In genomic region chr9:71813565-71813964, GRCm38 (mm10) we compare ENCODE assay signal across 27 mouse cellular contexts. TPM values are rescaled to one million over a fixed set of nuclear protein-coding genes. Genes with fewer than 3 reads are reported as not detected.
"Had no signal": no experiment of that assay in that cellular context is flagged by ENCODE, and none has a peak within 500 bp of the region (broad histone marks: within the 10 kb centered on the region; RNA-seq: fewer than 3 reads in every experiment).

No protein-coding gene starts in this region.

- H3K4me2 ChIP-seq: embryonic facial prominence, embryonic 12.5 days; embryonic facial prominence, embryonic 13.5 days; embryonic facial prominence, embryonic 15.5 days; forebrain, embryonic 12.5 days; forebrain, embryonic 13.5 days; forebrain, embryonic 15.5 days had no signal

- H3K27ac ChIP-seq: embryonic facial prominence, embryonic 10.5 days; embryonic facial prominence, embryonic 12.5 days; embryonic facial prominence, embryonic 13.5 days; embryonic facial prominence, embryonic 15.5 days; forebrain, embryonic 10.5 days; forebrain, embryonic 12.5 days; forebrain, embryonic 13.5 days; forebrain, embryonic 15.5 days; heart, adult 2 months; heart, embryonic 10.5 days had no signal

- H3K27me3 ChIP-seq: embryonic facial prominence, embryonic 12.5 days; embryonic facial prominence, embryonic 13.5 days; embryonic facial prominence, embryonic 15.5 days; forebrain, embryonic 15.5 days had no signal

- DNase-seq: cerebellum, adult 2 months; cerebellum, adult 9-11 months; cerebellum, postnatal 10 days; cerebellum, postnatal 14 days; cerebellum, postnatal 25 days; cerebellum, postnatal 36 days; embryo, embryonic 11 days; forebrain, postnatal 0 days; gastrocnemius, postnatal 10 days; gastrocnemius, postnatal 14 days; gastrocnemius, postnatal 36 days; heart, adult 11 months; heart, adult 18-20 months; heart, adult 2 months had no signal

- H3K36me3 ChIP-seq: embryonic facial prominence, embryonic 10.5 days; embryonic facial prominence, embryonic 12.5 days; embryonic facial prominence, embryonic 13.5 days; embryonic facial prominence, embryonic 15.5 days; forebrain, embryonic 10.5 days; forebrain, embryonic 12.5 days; forebrain, embryonic 15.5 days; heart, embryonic 10.5 days had no signal

- H3K9me3 ChIP-seq: embryonic facial prominence, embryonic 10.5 days; embryonic facial prominence, embryonic 12.5 days; embryonic facial prominence, embryonic 13.5 days; embryonic facial prominence, embryonic 15.5 days; forebrain, embryonic 12.5 days; forebrain, embryonic 13.5 days; forebrain, embryonic 15.5 days; heart, embryonic 10.5 days had no signal

- H3K4me1 ChIP-seq: embryonic facial prominence, embryonic 12.5 days; forebrain, embryonic 15.5 days had no signal

- H3K4me3 ChIP-seq: embryonic facial prominence, embryonic 10.5 days; embryonic facial prominence, embryonic 12.5 days; embryonic facial prominence, embryonic 13.5 days; embryonic facial prominence, embryonic 15.5 days; erythroblast, embryonic 14.5 days; forebrain, embryonic 10.5 days; forebrain, embryonic 12.5 days; forebrain, embryonic 13.5 days; forebrain, embryonic 15.5 days; heart, adult 2 months; heart, embryonic 10.5 days had no signal

- H3K9ac ChIP-seq: embryonic facial prominence, embryonic 12.5 days; embryonic facial prominence, embryonic 13.5 days; embryonic facial prominence, embryonic 15.5 days; forebrain, embryonic 12.5 days; forebrain, embryonic 13.5 days; forebrain, embryonic 15.5 days; forebrain, postnatal 0 days had no signal

- ATAC-seq: forebrain, embryonic 13.5 days; forebrain, embryonic 14.5 days; forebrain, embryonic 15.5 days; forebrain, embryonic 16.5 days; forebrain, postnatal 0 days had no signal

RNA-seq across cellular contexts. Expression of gene Cgnl1, which starts 42.2 kb away (rescaled TPM):
- total RNA-seq: granulocyte monocyte progenitor cell, adult 5-6 weeks had no signal
- polyA plus RNA-seq: erythroblast, embryonic 14.5 days had no signal
